In genomic region chr2:180171522-180172070, GRCm38 (mm10) we compare ENCODE assay signal across 8 mouse cellular contexts. TPM values are rescaled to one million over a fixed set of nuclear protein-coding genes. Genes with fewer than 3 reads are reported as not detected.
DNase-seq lines count a peak whose midpoint lies in the region; ATAC-seq and TF ChIP-seq lines count a peak whose summit lies in the region.

No protein-coding gene starts in this region.

- TF ChIP-seq CTCF in heart, postnatal 0 days (IDR thresholded peaks at IDR 0.05; ENCODE audit: low read depth): no peak
- TF ChIP-seq CTCF in ES-Bruce4 (IDR thresholded peaks at IDR 0.05; ENCODE audit: low read depth, low read length): no peak

- TF ChIP-seq POLR2A in ES-Bruce4 (IDR thresholded peaks at IDR 0.05; ENCODE audit: insufficient read depth, low read length): no peak

- H3K4me2 ChIP-seq in heart, postnatal 0 days (ENCODE audit: low read depth, low read length): peak overlapping the region; percentile 81
- H3K4me2 ChIP-seq in embryonic facial prominence, embryonic 13.5 days: peak overlapping the region; percentile 99
- peak overlapping the region; percentile 86 for H3K4me2 ChIP-seq in neural tube, embryonic 12.5 days (replicated peaks)

- ATAC-seq in heart, postnatal 0 days (ENCODE audit: insufficient read depth, low read depth): peak; percentile 68
- peak; percentile 62; the same call in 1 of the 2 replicates for ATAC-seq in embryonic facial prominence, embryonic 13.5 days (ENCODE audit: insufficient number of reproducible peaks, insufficient read depth, low FRiP score, low TSS enrichment, low read depth)
- ATAC-seq in neural tube, embryonic 12.5 days (ENCODE audit: low FRiP score, low read depth): peak; percentile 75

- peak overlapping the region; percentile 96 for H3K9ac ChIP-seq in heart, postnatal 0 days (replicated peaks; ENCODE audit: low read depth, low read length)
- H3K9ac ChIP-seq in ES-Bruce4 (ENCODE audit: low read depth, poor library complexity, severe bottlenecking): peak overlapping the region; percentile 97
- peak overlapping the region; percentile 98 for H3K9ac ChIP-seq in embryonic facial prominence, embryonic 13.5 days
- peak overlapping the region; percentile 91 for H3K9ac ChIP-seq in neural tube, embryonic 12.5 days

- TF ChIP-seq EP300 in heart, postnatal 0 days (IDR thresholded peaks at IDR 0.05; ENCODE audit: low read depth): no peak
- TF ChIP-seq EP300 in ES-Bruce4 (IDR thresholded peaks at IDR 0.05; ENCODE audit: insufficient read depth, low read depth, low read length): no peak

- peak; percentile 22 for DNase-seq in heart, postnatal 0 days (ENCODE audit: low spot score)
- DNase-seq in heart, postnatal 25 days (ENCODE audit: low spot score): no peak
- DNase-seq in limb, embryonic 10.5 days (ENCODE audit: low spot score): no peak
- DNase-seq in layer of hippocampus, adult 8-10 months (ENCODE audit: low spot score in 2 of 2): no peak
- no peak for DNase-seq in spleen, postnatal 4 days (ENCODE audit: low spot score in 2 of 2)

- H3K36me3 ChIP-seq in heart, postnatal 0 days (replicated peaks; ENCODE audit: control insufficient read depth, insufficient read depth, low read length): peaks cover 30% of the 10 kb centered on the region
- H3K36me3 ChIP-seq in ES-Bruce4 (ENCODE audit: control insufficient read depth, insufficient read depth, low read length, poor library complexity, severe bottlenecking): peaks cover 12% of the 10 kb centered on the region
- peaks cover 35% of the 10 kb centered on the region for H3K36me3 ChIP-seq in embryonic facial prominence, embryonic 13.5 days
- H3K36me3 ChIP-seq in limb, embryonic 10.5 days: peaks cover 39% of the 10 kb centered on the region
- H3K36me3 ChIP-seq in neural tube, embryonic 12.5 days: peaks cover 33% of the 10 kb centered on the region

- H3K9me3 ChIP-seq in heart, postnatal 0 days (replicated peaks; ENCODE audit: control insufficient read depth, low read length): no peaks in the 10 kb centered on the region
- H3K9me3 ChIP-seq in ES-Bruce4 (replicated peaks; ENCODE audit: control insufficient read depth, insufficient read depth, low read length, poor library complexity, severe bottlenecking): no peaks in the 10 kb centered on the region
- H3K9me3 ChIP-seq in embryonic facial prominence, embryonic 13.5 days: no peaks in the 10 kb centered on the region
- H3K9me3 ChIP-seq in limb, embryonic 10.5 days (replicated peaks): no peaks in the 10 kb centered on the region
- H3K9me3 ChIP-seq in neural tube, embryonic 12.5 days: no peaks in the 10 kb centered on the region

- WGBS in heart, postnatal 0 days: under 1% methylated on average over 73 of the region's 80 CpGs
- WGBS in embryonic facial prominence, embryonic 13.5 days: under 1% methylated on average over 79 of the region's 80 CpGs
- WGBS in limb, embryonic 10.5 days: under 1% methylated on average over 64 of the region's 80 CpGs
- under 1% methylated on average over 80 of the region's 80 CpGs for WGBS in neural tube, embryonic 12.5 days

- peak overlapping the region; percentile 89 for H3K4me3 ChIP-seq in heart, postnatal 0 days (ENCODE audit: low read depth, low read length)
- peak overlapping the region; percentile 92 for H3K4me3 ChIP-seq in ES-Bruce4 (ENCODE audit: low read depth, low read length)
- H3K4me3 ChIP-seq in embryonic facial prominence, embryonic 13.5 days: peak overlapping the region; percentile 98
- peak overlapping the region; percentile 97 for H3K4me3 ChIP-seq in limb, embryonic 10.5 days
- peak overlapping the region; percentile 86 for H3K4me3 ChIP-seq in neural tube, embryonic 12.5 days

- peak overlapping the region; percentile 97 for H3K27ac ChIP-seq in heart, postnatal 0 days (ENCODE audit: low read depth)
- H3K27ac ChIP-seq in ES-Bruce4 (ENCODE audit: insufficient read depth, low read length): no peak overlapping the region
- H3K27ac ChIP-seq in embryonic facial prominence, embryonic 13.5 days: peak overlapping the region; percentile 85
- H3K27ac ChIP-seq in limb, embryonic 10.5 days: peak overlapping the region; percentile 95
- H3K27ac ChIP-seq in neural tube, embryonic 12.5 days: peak overlapping the region; percentile 71; the same call in 1 of the 2 replicates

- intact Hi-C loops in heart, postnatal 25 days (cut with DNase I): loop anchor here (2.0 kb wide), 1 partner anchor 79 kb away; no protein-coding TSS in a partner anchor

- no peaks in the 10 kb centered on the region for H3K27me3 ChIP-seq in heart, postnatal 0 days (ENCODE audit: control insufficient read depth, insufficient read depth, low read length)
- no peaks in the 10 kb centered on the region for H3K27me3 ChIP-seq in ES-Bruce4 (ENCODE audit: control insufficient read depth, insufficient read depth, low read length, poor library complexity, severe bottlenecking)
- H3K27me3 ChIP-seq in embryonic facial prominence, embryonic 13.5 days: no peaks in the 10 kb centered on the region
- no peaks in the 10 kb centered on the region for H3K27me3 ChIP-seq in limb, embryonic 10.5 days (ENCODE audit: low read depth, poor library complexity, severe bottlenecking)
- no peaks in the 10 kb centered on the region for H3K27me3 ChIP-seq in neural tube, embryonic 12.5 days (replicated peaks)

- H3K4me1 ChIP-seq in heart, postnatal 0 days (ENCODE audit: control insufficient read depth, insufficient read depth): peaks cover 22% of the 10 kb centered on the region
- H3K4me1 ChIP-seq in ES-Bruce4 (ENCODE audit: control insufficient read depth, insufficient read depth, low read length): no peaks in the 10 kb centered on the region
- peaks cover 21% of the 10 kb centered on the region for H3K4me1 ChIP-seq in embryonic facial prominence, embryonic 13.5 days
- H3K4me1 ChIP-seq in limb, embryonic 10.5 days: peaks cover 23% of the 10 kb centered on the region
- H3K4me1 ChIP-seq in neural tube, embryonic 12.5 days: peaks cover 22% of the 10 kb centered on the region

RNA-seq across cellular contexts. Expression of gene Adrm1, which starts 0.3 kb away (rescaled TPM):
- total RNA-seq in heart, postnatal 0 days (2014; rRNA removed; ENCODE audit: low replicate concordance): 74.5 and 115 TPM in 2 replicates
- polyA plus RNA-seq in heart, postnatal 0 days (2015; fragmentation: Nextera tagmentation; extraction: Ambion mirVana): 130 and 156 TPM in 2 replicates
- 10 to 100 TPM; 73.1 to 83.5 TPM for total RNA-seq in heart, postnatal 25 days (2021)
- 50.0 and 54.3 TPM in 2 replicates for polyA plus RNA-seq in ES-Bruce4 (2011; ENCODE audit: insufficient read depth, insufficient read length, low read depth, missing spikeins)
- 168 and 190 TPM in 2 replicates for polyA plus RNA-seq in embryonic facial prominence, embryonic 13.5 days (2015; fragmentation: Nextera tagmentation; extraction: Ambion mirVana)
- 264 and 295 TPM in 2 replicates for polyA plus RNA-seq in limb, embryonic 10.5 days (2016; fragmentation: Nextera tagmentation; extraction: Ambion mirVana)
- polyA plus RNA-seq in neural tube, embryonic 12.5 days (2016; fragmentation: Nextera tagmentation; extraction: Ambion mirVana): 218 and 221 TPM in 2 replicates
- total RNA-seq in layer of hippocampus, adult 8-10 months (2022): 100 to 1,000 TPM in 3 of 4 experiments, 10 to 100 TPM in 1; 97.9 to 107 (median 104) TPM

RNA-seq across cellular contexts. Expression of gene Osbpl2, which starts 52.5 kb away (rescaled TPM):
- 22.0 and 30.2 TPM in 2 replicates for total RNA-seq in heart, postnatal 0 days (2014; rRNA removed; ENCODE audit: low replicate concordance)
- polyA plus RNA-seq in heart, postnatal 0 days (2015; fragmentation: Nextera tagmentation; extraction: Ambion mirVana): 32.4 and 34.4 TPM in 2 replicates
- total RNA-seq in heart, postnatal 25 days (2021): 10 to 100 TPM; 32.3 to 36.4 TPM
- polyA plus RNA-seq in ES-Bruce4 (2011; ENCODE audit: insufficient read depth, insufficient read length, low read depth, missing spikeins): 18.0 and 18.9 TPM in 2 replicates
- 35.8 and 41.6 TPM in 2 replicates for polyA plus RNA-seq in embryonic facial prominence, embryonic 13.5 days (2015; fragmentation: Nextera tagmentation; extraction: Ambion mirVana)
- polyA plus RNA-seq in limb, embryonic 10.5 days (2016; fragmentation: Nextera tagmentation; extraction: Ambion mirVana): 18.5 and 25.6 TPM in 2 replicates
- 51.8 and 52.5 TPM in 2 replicates for polyA plus RNA-seq in neural tube, embryonic 12.5 days (2016; fragmentation: Nextera tagmentation; extraction: Ambion mirVana)
- 10 to 100 TPM; 49.3 to 57.5 (median 52.7) TPM for total RNA-seq in layer of hippocampus, adult 8-10 months (2022)

RNA-seq across cellular contexts. Expression of gene Lama5, which starts 54.1 kb away (rescaled TPM):
- 69.6 and 95.7 TPM in 2 replicates for total RNA-seq in heart, postnatal 0 days (2014; rRNA removed; ENCODE audit: low replicate concordance)
- polyA plus RNA-seq in heart, postnatal 0 days (2015; fragmentation: Nextera tagmentation; extraction: Ambion mirVana): 16.6 and 16.9 TPM in 2 replicates
- 10 to 100 TPM; 50.3 to 58.2 TPM for total RNA-seq in heart, postnatal 25 days (2021)
- polyA plus RNA-seq in ES-Bruce4 (2011; ENCODE audit: insufficient read depth, insufficient read length, low read depth, missing spikeins): 141 and 145 TPM in 2 replicates
- polyA plus RNA-seq in embryonic facial prominence, embryonic 13.5 days (2015; fragmentation: Nextera tagmentation; extraction: Ambion mirVana): 19.0 and 25.2 TPM in 2 replicates
- polyA plus RNA-seq in limb, embryonic 10.5 days (2016; fragmentation: Nextera tagmentation; extraction: Ambion mirVana): 18.1 and 18.2 TPM in 2 replicates
- polyA plus RNA-seq in neural tube, embryonic 12.5 days (2016; fragmentation: Nextera tagmentation; extraction: Ambion mirVana): 2.8 and 2.9 TPM in 2 replicates
- total RNA-seq in layer of hippocampus, adult 8-10 months (2022): 10 to 100 TPM in 2 of 4 experiments, 1 to 10 TPM in 2; 7.6 to 11.7 (median 10.2) TPM
